Mouse (Mus musculus): ENCODE results near the gene Fam19a2.

The Fam19a2 gene

GRCm38 (mm10) chr10:123385641-123386040, 121.8 kb downstream of the Fam19a2 start:
- DNase-seq (ENCODE audit: extremely low read depth, low read depth): no peak

- DNase-seq (ENCODE audit: extremely low read depth, low read depth): no peak
Observed at GRCm38 (mm10) chr10:123395429-123395828, 131.6 kb downstream of the Fam19a2 start.

GRCm38 (mm10) chr10:123398136-123398535, 134.3 kb downstream of the Fam19a2 start:
- DNase-seq (ENCODE audit: extremely low read depth, low read depth): no peak

- DNase-seq (ENCODE audit: extremely low read depth, low read depth): no peak
Observed at GRCm38 (mm10) chr10:123401188-123401587, 137.4 kb downstream of the Fam19a2 start.

- DNase-seq (ENCODE audit: extremely low read depth, low read depth): no peak
Observed at GRCm38 (mm10) chr10:123402460-123402859, 138.7 kb downstream of the Fam19a2 start.

- DNase-seq (ENCODE audit: extremely low read depth, low read depth): no peak
Observed at GRCm38 (mm10) chr10:123414953-123415352, 151.2 kb downstream of the Fam19a2 start.

GRCm38 (mm10) chr10:123416024-123416423, 152.2 kb downstream of the Fam19a2 start:
- DNase-seq (ENCODE audit: extremely low read depth, low read depth): no peak

GRCm38 (mm10) chr10:123418616-123419173, 154.9 kb downstream of the Fam19a2 start:
- no peak for DNase-seq (ENCODE audit: extremely low read depth, low read depth)

- DNase-seq (ENCODE audit: extremely low read depth, low read depth): no peak
Observed at GRCm38 (mm10) chr10:123420249-123420648, 156.5 kb downstream of the Fam19a2 start.

GRCm38 (mm10) chr10:123424482-123424881, 160.7 kb downstream of the Fam19a2 start:
- DNase-seq (ENCODE audit: extremely low read depth, low read depth): no peak

GRCm38 (mm10) chr10:123426527-123427363, 162.9 kb downstream of the Fam19a2 start:
- no peak for DNase-seq (ENCODE audit: extremely low read depth, low read depth)

GRCm38 (mm10) chr10:123431569-123431968, 167.8 kb downstream of the Fam19a2 start:
- no peak for DNase-seq (ENCODE audit: extremely low read depth, low read depth)

GRCm38 (mm10) chr10:123437576-123437975, 173.8 kb downstream of the Fam19a2 start:
- DNase-seq (ENCODE audit: extremely low read depth, low read depth): no peak

- no peak for DNase-seq (ENCODE audit: extremely low read depth, low read depth)
Observed at GRCm38 (mm10) chr10:123456800-123457199, 193.0 kb downstream of the Fam19a2 start.

GRCm38 (mm10) chr10:123460466-123460865, 196.7 kb downstream of the Fam19a2 start:
- no peak for DNase-seq (ENCODE audit: extremely low read depth, low read depth)

- DNase-seq (ENCODE audit: extremely low read depth, low read depth): no peak
Observed at GRCm38 (mm10) chr10:123462305-123462704, 198.5 kb downstream of the Fam19a2 start.

GRCm38 (mm10) chr10:123514749-123515148, 251.0 kb downstream of the Fam19a2 start:
- no peak for DNase-seq (ENCODE audit: extremely low read depth, low read depth)

GRCm38 (mm10) chr10:123520613-123521012, 256.8 kb downstream of the Fam19a2 start:
- no peak for DNase-seq (ENCODE audit: extremely low read depth, low read depth)

GRCm38 (mm10) chr10:123521203-123521602, 257.4 kb downstream of the Fam19a2 start:
- DNase-seq (ENCODE audit: extremely low read depth, low read depth): no peak

- DNase-seq (ENCODE audit: extremely low read depth, low read depth): no peak
Observed at GRCm38 (mm10) chr10:123525424-123525823, 261.6 kb downstream of the Fam19a2 start.

- DNase-seq (ENCODE audit: extremely low read depth, low read depth): no peak
Observed at GRCm38 (mm10) chr10:123526059-123526458, 262.3 kb downstream of the Fam19a2 start.

- no peak for DNase-seq (ENCODE audit: extremely low read depth, low read depth)
Observed at GRCm38 (mm10) chr10:123536143-123536542, 272.3 kb downstream of the Fam19a2 start.

- no peak for DNase-seq (ENCODE audit: extremely low read depth, low read depth)
Observed at GRCm38 (mm10) chr10:123548391-123548790, 284.6 kb downstream of the Fam19a2 start.
